Comparison of ENCODE assay signal across 19 mouse cellular contexts in genomic region chr5:15588291-15588690, GRCm38 (mm10). TPM values are rescaled to one million over a fixed set of nuclear protein-coding genes. Genes with fewer than 3 reads are reported as not detected.
DNase-seq lines count a peak whose midpoint lies in the region; ATAC-seq and TF ChIP-seq lines count a peak whose summit lies in the region.
"Not testable (repeated sequence)": the region's sequence is repeated elsewhere in the genome, so short reads cannot be mapped to it uniquely, and the experiment has no call there.
"Had no signal": no experiment of that assay in that cellular context is flagged by ENCODE, and none has a peak within 500 bp of the region (broad histone marks: within the 10 kb centered on the region; RNA-seq: fewer than 3 reads in every experiment).

No protein-coding gene starts in this region.

- not testable (repeated sequence) for ATAC-seq in G1E (ENCODE audit: extremely low read depth, insufficient number of reproducible peaks, low FRiP score, poor library complexity, severe bottlenecking); embryonic facial prominence, embryonic 11.5 days (replicated peaks; ENCODE audit: insufficient number of reproducible peaks, low FRiP score, low TSS enrichment, low read depth); liver, postnatal 0 days

- not testable (repeated sequence) for H3K9me3 ChIP-seq in G1E (replicated peaks); embryonic facial prominence, embryonic 11.5 days (replicated peaks; ENCODE audit: control insufficient read depth, low read length); liver, postnatal 0 days (ENCODE audit: low read length)

- 37% methylated on average over 6 of the region's 6 CpGs for WGBS in embryonic facial prominence, embryonic 11.5 days
- 25% methylated on average over 6 of the region's 6 CpGs for WGBS in liver, postnatal 0 days (ENCODE audit: insufficient replicate concordance)

- not testable (repeated sequence) for H3K4me2 ChIP-seq in embryonic facial prominence, embryonic 11.5 days (ENCODE audit: low read depth, low read length); liver, postnatal 0 days (ENCODE audit: low read depth, low read length)

- not testable (repeated sequence) for H3K27me3 ChIP-seq in G1E (ENCODE audit: insufficient read depth, low read length); embryonic facial prominence, embryonic 11.5 days (ENCODE audit: control insufficient read depth, insufficient read depth, low read length); liver, postnatal 0 days (ENCODE audit: insufficient read depth, low read length)

- H3K4me3 ChIP-seq in G1E (ENCODE audit: low read depth, low read length); embryonic facial prominence, embryonic 11.5 days (ENCODE audit: low read depth, low read length); liver, postnatal 0 days (ENCODE audit: low read depth, low read length): not testable (repeated sequence)

- DNase-seq in G1E (ENCODE audit: low spot score); liver, postnatal 0 days: not testable (repeated sequence)
- peak; percentile 34 for DNase-seq in brain, adult 2 months (ENCODE audit: low read depth, low spot score)
- peak; percentile 69 for DNase-seq in embryonic facial prominence, embryonic 11.5 days (ENCODE audit: low spot score)
- DNase-seq in heart, postnatal 4 days, result peak; percentile 15
- DNase-seq in layer of hippocampus, adult 11-12 months (ENCODE audit: low spot score), result peak; percentile 8
- DNase-seq in ovary, postnatal 14 days (ENCODE audit: low spot score), result peak; percentile 15
- DNase-seq in thymus, postnatal 0 days (ENCODE audit: low spot score), result peak; percentile 9

- TF ChIP-seq CTCF in G1E (IDR thresholded peaks at IDR 0.05; ENCODE audit: low read depth, low read length), result peak; percentile 4; the same call in 1 of the 2 replicates
- TF ChIP-seq CTCF in liver, postnatal 0 days (IDR thresholded peaks at IDR 0.05; ENCODE audit: low read depth), result peak; percentile 50

- not testable (repeated sequence) for H3K36me3 ChIP-seq in G1E (replicated peaks); embryonic facial prominence, embryonic 11.5 days (replicated peaks; ENCODE audit: control insufficient read depth, insufficient read depth, low read depth, low read length); liver, postnatal 0 days (replicated peaks; ENCODE audit: insufficient read depth, low read length)

- H3K27ac ChIP-seq in embryonic facial prominence, embryonic 11.5 days (replicated peaks; ENCODE audit: low read depth, low read length); liver, postnatal 0 days (ENCODE audit: low read depth): not testable (repeated sequence)

- TF ChIP-seq EP300 in liver, postnatal 0 days (IDR thresholded peaks at IDR 0.05; ENCODE audit: low read depth), result not testable (repeated sequence)

- not testable (repeated sequence) for H3K9ac ChIP-seq in embryonic facial prominence, embryonic 11.5 days (replicated peaks; ENCODE audit: low read length); liver, postnatal 0 days (replicated peaks)

- not testable (repeated sequence) for H3K4me1 ChIP-seq in G1E (ENCODE audit: insufficient read depth, low read depth, low read length); embryonic facial prominence, embryonic 11.5 days (ENCODE audit: control insufficient read depth, insufficient read depth, low read length); liver, postnatal 0 days (ENCODE audit: insufficient read depth)

RNA-seq across cellular contexts. Expression of gene Gm21083, which starts 11.2 kb away (rescaled TPM):
- total RNA-seq in G1E (2014; fragmentation: Nextera tagmentation) (not detected in 2 replicates), G1E (2017) (0.29 TPM in 1 of 2 replicates, not detected in the other)
- not detected in 2 replicates for polyA plus RNA-seq in G1E (2012)
- not detected in 2 replicates for polyA plus RNA-seq in embryonic facial prominence, embryonic 11.5 days (2014; fragmentation: Nextera tagmentation; extraction: Ambion mirVana)
- not detected for total RNA-seq in heart, postnatal 4 days (2021)
- not detected in 2 replicates for polyA plus RNA-seq in liver, postnatal 0 days (2015; fragmentation: Nextera tagmentation; extraction: Ambion mirVana)
- 0.28 and 0.33 TPM in 2 replicates for polyA plus RNA-seq in thymus, postnatal 0 days (2015; fragmentation: Nextera tagmentation; extraction: Ambion mirVana)
- total RNA-seq: adrenal gland, adult 2 months; gastrocnemius, adult 8-10 months; heart, adult 8-10 months; heart, postnatal 36 days had no signal
- polyA plus RNA-seq: adrenal gland, adult 2 months; forebrain, embryonic 13.5 days; lung, embryonic 16.5 days; midbrain, embryonic 10.5 days; Patski; stomach, embryonic 16.5 days had no signal

RNA-seq across cellular contexts. Expression of gene Speer4d, which starts 30.6 kb away (rescaled TPM):
- total RNA-seq in G1E (2014; fragmentation: Nextera tagmentation) (not detected in 2 replicates), G1E (2017) (0.93 and 0.98 TPM in 2 replicates)
- not detected in 2 replicates for polyA plus RNA-seq in G1E (2012)
- not detected in 2 replicates for polyA plus RNA-seq in embryonic facial prominence, embryonic 11.5 days (2014; fragmentation: Nextera tagmentation; extraction: Ambion mirVana)
- total RNA-seq in heart, postnatal 4 days (2021), result not detected
- not detected in 2 replicates for polyA plus RNA-seq in liver, postnatal 0 days (2015; fragmentation: Nextera tagmentation; extraction: Ambion mirVana)
- polyA plus RNA-seq in thymus, postnatal 0 days (2015; fragmentation: Nextera tagmentation; extraction: Ambion mirVana), result 0.28 TPM in 1 of 2 replicates, not detected in the other
- total RNA-seq: adrenal gland, adult 2 months; gastrocnemius, adult 8-10 months; heart, postnatal 36 days had no signal
- polyA plus RNA-seq: adrenal gland, adult 2 months; forebrain, embryonic 13.5 days; intestine, embryonic 15.5 days; limb, embryonic 13.5 days; lung, embryonic 16.5 days; midbrain, embryonic 10.5 days; Patski; stomach, embryonic 16.5 days had no signal

RNA-seq across cellular contexts. Expression of gene Gm21190, which starts 59.3 kb away (rescaled TPM):
- total RNA-seq in G1E (2014; fragmentation: Nextera tagmentation) (not detected in 2 replicates), G1E (2017) (0.16 TPM in 1 of 2 replicates, not detected in the other)
- not detected in 2 replicates for polyA plus RNA-seq in G1E (2012)
- polyA plus RNA-seq in embryonic facial prominence, embryonic 11.5 days (2014; fragmentation: Nextera tagmentation; extraction: Ambion mirVana), result not detected in 2 replicates
- not detected for total RNA-seq in heart, postnatal 4 days (2021)
- polyA plus RNA-seq in liver, postnatal 0 days (2015; fragmentation: Nextera tagmentation; extraction: Ambion mirVana), result not detected in 2 replicates
- polyA plus RNA-seq in thymus, postnatal 0 days (2015; fragmentation: Nextera tagmentation; extraction: Ambion mirVana), result 0.17 and 0.27 TPM in 2 replicates
- total RNA-seq: adrenal gland, adult 2 months; gastrocnemius, adult 8-10 months; heart, adult 8-10 months; heart, postnatal 36 days had no signal
- polyA plus RNA-seq: adrenal gland, adult 2 months; forebrain, embryonic 13.5 days; intestine, embryonic 15.5 days; limb, embryonic 13.5 days; lung, embryonic 16.5 days; midbrain, embryonic 10.5 days; Patski; stomach, embryonic 16.5 days had no signal
